Mouse (Mus musculus): Measurements from ENCODE around the gene D1Ertd622e.

DNA sequence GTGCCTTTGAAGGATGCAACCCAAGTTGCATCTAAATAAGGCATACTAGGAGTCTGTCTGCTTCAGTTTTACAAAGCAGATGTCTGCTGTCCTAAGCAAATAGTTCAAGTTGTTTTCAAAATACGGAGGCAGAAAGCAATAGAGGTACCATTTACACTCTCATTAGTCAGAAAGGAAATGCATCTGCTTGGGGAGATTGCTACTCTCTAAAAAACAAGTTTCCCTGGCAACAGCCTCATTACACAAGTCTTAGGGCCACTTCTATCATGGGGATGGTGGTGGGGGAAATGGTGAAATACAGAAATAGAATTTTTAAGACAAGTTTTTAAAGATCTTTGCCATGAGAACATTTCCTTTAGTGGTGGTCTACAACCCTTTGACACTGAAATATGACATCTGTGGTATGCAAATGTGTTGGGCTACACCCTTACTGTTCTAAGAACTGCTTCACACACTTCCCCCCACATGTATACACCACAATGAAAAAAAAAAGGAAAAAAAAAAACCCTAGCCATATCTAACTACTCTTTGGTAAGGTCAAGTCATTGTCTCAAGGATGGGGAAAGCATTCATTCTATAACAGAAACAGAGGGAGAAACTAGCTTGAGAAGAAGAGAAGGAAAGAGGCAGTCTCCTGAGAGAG lies 38.5 kb downstream of the D1Ertd622e start:
- TF ChIP-seq CTCF (IDR thresholded peaks at IDR 0.05) (no peak), EP300 (IDR thresholded peaks at IDR 0.05) (no peak)

Data from lung, postnatal 0 days (tissue).